Mouse (Mus musculus): ENCODE data around the gene Esyt1. TPM values are rescaled to one million over a fixed set of nuclear protein-coding genes. Genes with fewer than 3 reads are reported as not detected.
A peak's percentile ranks its signal among the peaks of the same experiment; 100 is the strongest.
"Not testable (repeated sequence)": the region's sequence is repeated elsewhere in the genome, so short reads cannot be mapped to it uniquely, and the experiment has no call there.

Gene Esyt1
- 28.9 and 30.9 TPM in 2 replicates for polyA plus RNA-seq (2016; fragmentation: Nextera tagmentation; extraction: Ambion mirVana)

GRCm38 (mm10) chr10:128525671-128526308 is at the start of gene Esyt1:
Esyt1 (minus strand) TSS chr10:128525871.
- H3K4me1 ChIP-seq, result peaks cover 17% of the 10 kb centered on the region
- H3K4me2 ChIP-seq (replicated peaks), result peak within 1 kb of the TSS; percentile 83
- under 1% methylated on average over 37 of the region's 37 CpGs for WGBS
- H3K27ac ChIP-seq, result peak within 1 kb of the TSS; percentile 35
- peak within 1 kb of the TSS; percentile 59 for H3K4me3 ChIP-seq
- H3K27me3 ChIP-seq, result peaks cover 35% of the 10 kb centered on the region
- peak within 1 kb of the TSS; percentile 66 for H3K9ac ChIP-seq
- ATAC-seq (ENCODE audit: low FRiP score), result peak; percentile 93
- H3K36me3 ChIP-seq, result 0 out of 2 replicates have a peak, but pooled peaks cover 6% of the 10 kb centered on the region
- H3K9me3 ChIP-seq (replicated peaks), result no peaks in the 10 kb centered on the region

GRCm38 (mm10) chr10:128575063-128575462 is 49.4 kb upstream of the Esyt1 start:
- no peak overlapping the region for H3K4me2 ChIP-seq (replicated peaks)
- peaks cover 4% of the 10 kb centered on the region; the same call in 1 of the 2 replicates for H3K27me3 ChIP-seq
- no peaks in the 10 kb centered on the region for H3K9me3 ChIP-seq (replicated peaks)
- H3K9ac ChIP-seq, result no peak overlapping the region
- WGBS, result 89% methylated on average over 2 of the region's 2 CpGs
- H3K4me3 ChIP-seq, result no peak overlapping the region
- H3K27ac ChIP-seq, result no peak overlapping the region
- no peak for ATAC-seq (ENCODE audit: low FRiP score)
- H3K36me3 ChIP-seq, result no peaks in the 10 kb centered on the region
- H3K4me1 ChIP-seq, result no peaks in the 10 kb centered on the region

GRCm38 (mm10) chr10:128565788-128566531 is 40.3 kb upstream of the Esyt1 start, which contains the start of gene Pa2g4:
Pa2g4 (minus strand) TSS chr10:128565987.
- peak within 1 kb of the TSS; percentile 91 for H3K4me2 ChIP-seq (replicated peaks)
- WGBS, result under 1% methylated on average over 58 of the region's 58 CpGs
- H3K27me3 ChIP-seq, result no peaks in the 10 kb centered on the region
- peak within 1 kb of the TSS; percentile 91 for H3K9ac ChIP-seq
- no peaks in the 10 kb centered on the region for H3K9me3 ChIP-seq (replicated peaks)
- peaks cover 22% of the 10 kb centered on the region for H3K36me3 ChIP-seq
- peak; percentile 100 for ATAC-seq (ENCODE audit: low FRiP score)
- peaks cover 10% of the 10 kb centered on the region for H3K4me1 ChIP-seq
- H3K4me3 ChIP-seq, result peak within 1 kb of the TSS; percentile 87
- H3K27ac ChIP-seq, result peak within 1 kb of the TSS; percentile 85

- Histone ChIP-seq H3K27me3 (no peaks in the 10 kb centered on the region), H3K4me2 (replicated peaks) (peak overlapping the region; percentile 91), H3K9ac (peak overlapping the region; percentile 91), H3K4me3 (peak overlapping the region; percentile 87), H3K4me1 (peaks cover 10% of the 10 kb centered on the region), H3K9me3 (replicated peaks) (no peaks in the 10 kb centered on the region), H3K36me3 (peaks cover 29% of the 10 kb centered on the region), H3K27ac (peak overlapping the region; percentile 85)
- under 1% methylated on average over 40 of the region's 46 CpGs for WGBS
- ATAC-seq (ENCODE audit: low FRiP score), result peak; percentile 42
Observed at GRCm38 (mm10) chr10:128565206-128565787, 39.6 kb upstream of the Esyt1 start.

GRCm38 (mm10) chr10:128563544-128563943 is 37.9 kb upstream of the Esyt1 start:
- Histone ChIP-seq H3K27me3 (no peaks in the 10 kb centered on the region), H3K4me2 (replicated peaks) (no peak overlapping the region), H3K36me3 (peaks cover 47% of the 10 kb centered on the region), H3K9ac (no peak overlapping the region; the same call in 1 of the 2 replicates), H3K27ac (no peak overlapping the region), H3K9me3 (replicated peaks) (no peaks in the 10 kb centered on the region), H3K4me3 (no peak overlapping the region), H3K4me1 (peaks cover 10% of the 10 kb centered on the region)
- 90% methylated on average over 6 of the region's 6 CpGs for WGBS
- ATAC-seq (ENCODE audit: low FRiP score), result no peak

DNA sequence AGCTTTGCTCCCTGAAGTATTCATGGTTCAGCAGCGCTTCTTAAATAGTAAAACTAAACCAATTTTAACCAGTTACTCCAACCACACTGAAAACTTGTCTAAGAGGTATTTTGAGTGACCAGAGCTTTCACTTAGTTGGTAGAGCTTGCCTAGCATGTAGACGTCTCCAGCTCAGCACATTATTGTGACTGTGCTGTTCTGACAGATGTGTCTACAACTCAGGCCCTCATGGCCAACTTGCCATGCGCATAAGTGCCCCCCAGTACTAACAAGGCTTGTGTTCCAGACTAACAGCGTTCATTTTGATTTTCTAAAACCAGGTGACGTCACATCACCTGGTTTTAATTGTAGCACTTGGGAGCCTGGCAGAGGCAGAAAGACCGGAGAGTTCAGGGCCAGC is 31.3 kb upstream of the Esyt1 start:
- no peaks in the 10 kb centered on the region for H3K4me1 ChIP-seq
- WGBS, result 86% methylated on average over 6 of the region's 6 CpGs
- no peak overlapping the region for H3K27ac ChIP-seq
- H3K9ac ChIP-seq, result no peak overlapping the region
- H3K9me3 ChIP-seq (replicated peaks), result no peaks in the 10 kb centered on the region
- no peak for ATAC-seq (ENCODE audit: low FRiP score)
- H3K27me3 ChIP-seq, result no peaks in the 10 kb centered on the region
- H3K36me3 ChIP-seq, result peaks cover 51% of the 10 kb centered on the region
- no peak overlapping the region for H3K4me2 ChIP-seq (replicated peaks)
- no peak overlapping the region for H3K4me3 ChIP-seq

- H3K36me3 ChIP-seq, result peaks cover 44% of the 10 kb centered on the region
- H3K4me3 ChIP-seq, result no peak overlapping the region
- H3K27me3 ChIP-seq, result no peaks in the 10 kb centered on the region
- H3K27ac ChIP-seq, result no peak overlapping the region
- ATAC-seq (ENCODE audit: low FRiP score), result no peak
- H3K9ac ChIP-seq, result no peak overlapping the region
- H3K4me2 ChIP-seq (replicated peaks), result no peak overlapping the region
- no peaks in the 10 kb centered on the region for H3K4me1 ChIP-seq
- no peaks in the 10 kb centered on the region for H3K9me3 ChIP-seq (replicated peaks)
Observed at GRCm38 (mm10) chr10:128556286-128556685, 30.6 kb upstream of the Esyt1 start.

GRCm38 (mm10) chr10:128555567-128555966 is 29.9 kb upstream of the Esyt1 start:
- not testable (repeated sequence) for H3K9me3 ChIP-seq (replicated peaks); H3K27me3 ChIP-seq; H3K4me1 ChIP-seq; H3K27ac ChIP-seq; H3K9ac ChIP-seq; H3K4me3 ChIP-seq; H3K4me2 ChIP-seq (replicated peaks); ATAC-seq (ENCODE audit: low FRiP score)
- peaks cover 37% of the 10 kb centered on the region for H3K36me3 ChIP-seq
- 92% methylated on average over 1 of the region's 1 CpGs for WGBS

DNA sequence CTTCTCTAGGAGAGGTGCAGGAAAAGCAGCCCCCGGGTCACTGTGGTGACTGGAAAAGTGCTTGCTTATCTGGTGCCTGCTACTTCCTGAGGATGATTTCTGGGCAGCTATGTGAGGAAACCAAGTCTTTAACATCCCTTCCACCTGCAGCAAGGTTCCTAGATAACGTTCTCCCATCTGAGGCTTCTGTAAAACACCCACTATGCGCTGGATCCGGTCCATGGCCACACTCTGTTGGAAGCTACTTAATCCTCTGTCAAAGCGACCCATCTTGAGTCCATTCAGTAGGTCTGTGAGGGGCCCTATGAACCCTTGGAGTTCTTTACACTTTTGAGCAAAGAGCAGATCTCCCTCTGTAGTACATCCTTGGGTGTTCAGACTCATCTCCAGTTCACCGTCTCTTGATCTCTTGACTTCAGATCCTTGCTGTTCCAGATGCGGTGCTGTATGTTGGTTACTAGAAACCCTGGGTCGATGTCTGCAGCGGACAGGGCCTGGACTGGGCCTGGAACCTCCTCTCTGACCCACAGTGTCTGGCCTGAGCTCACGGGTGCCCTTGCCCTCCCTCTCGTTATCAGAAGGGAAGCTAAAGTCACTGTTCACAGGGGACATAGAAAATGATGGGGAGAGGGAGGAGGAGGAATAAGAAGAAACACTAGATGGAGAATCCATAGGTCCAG is 24.6 kb upstream of the Esyt1 start:
- WGBS, result 91% methylated on average over 11 of the region's 11 CpGs
- not testable (repeated sequence) for ATAC-seq (ENCODE audit: low FRiP score)

DNA sequence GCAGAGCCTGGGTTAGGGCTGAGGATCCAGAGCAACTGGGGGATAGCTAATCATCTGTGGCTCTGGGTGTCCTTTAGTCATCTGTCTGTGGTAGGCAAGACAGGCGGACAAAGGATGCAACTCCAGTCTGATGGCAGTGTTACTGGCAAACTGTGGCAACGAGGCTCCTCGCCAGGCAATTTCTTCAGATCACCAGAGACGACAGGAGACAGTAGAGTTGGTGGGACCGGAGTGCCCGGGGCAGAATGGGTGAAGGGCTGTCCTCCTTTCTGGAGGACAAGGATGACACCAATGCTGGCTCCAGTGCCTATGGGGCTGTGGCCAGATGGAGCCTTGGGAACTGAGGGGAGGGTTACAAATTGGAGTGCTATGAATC is 24.0 kb upstream of the Esyt1 start:
- not testable (repeated sequence) for H3K4me3 ChIP-seq; ATAC-seq (ENCODE audit: low FRiP score); H3K9ac ChIP-seq; H3K9me3 ChIP-seq (replicated peaks); H3K27me3 ChIP-seq
- Histone ChIP-seq H3K27ac (peak overlapping the region; percentile 57; the same call in 1 of the 2 replicates), H3K36me3 (peaks cover 13% of the 10 kb centered on the region), H3K4me1 (peaks cover 14% of the 10 kb centered on the region), H3K4me2 (replicated peaks) (peak overlapping the region; percentile 26; the same call in 1 of the 2 replicates)
- 71% methylated on average over 6 of the region's 6 CpGs for WGBS

More for the DNA sequence above, 24.6 kb upstream of the Esyt1 start:
- H3K27me3 ChIP-seq; H3K4me3 ChIP-seq; H3K36me3 ChIP-seq; H3K4me2 ChIP-seq (replicated peaks); H3K27ac ChIP-seq; H3K9me3 ChIP-seq (replicated peaks); H3K9ac ChIP-seq: not testable (repeated sequence)
- H3K4me1 ChIP-seq, result peaks cover 14% of the 10 kb centered on the region

DNA sequence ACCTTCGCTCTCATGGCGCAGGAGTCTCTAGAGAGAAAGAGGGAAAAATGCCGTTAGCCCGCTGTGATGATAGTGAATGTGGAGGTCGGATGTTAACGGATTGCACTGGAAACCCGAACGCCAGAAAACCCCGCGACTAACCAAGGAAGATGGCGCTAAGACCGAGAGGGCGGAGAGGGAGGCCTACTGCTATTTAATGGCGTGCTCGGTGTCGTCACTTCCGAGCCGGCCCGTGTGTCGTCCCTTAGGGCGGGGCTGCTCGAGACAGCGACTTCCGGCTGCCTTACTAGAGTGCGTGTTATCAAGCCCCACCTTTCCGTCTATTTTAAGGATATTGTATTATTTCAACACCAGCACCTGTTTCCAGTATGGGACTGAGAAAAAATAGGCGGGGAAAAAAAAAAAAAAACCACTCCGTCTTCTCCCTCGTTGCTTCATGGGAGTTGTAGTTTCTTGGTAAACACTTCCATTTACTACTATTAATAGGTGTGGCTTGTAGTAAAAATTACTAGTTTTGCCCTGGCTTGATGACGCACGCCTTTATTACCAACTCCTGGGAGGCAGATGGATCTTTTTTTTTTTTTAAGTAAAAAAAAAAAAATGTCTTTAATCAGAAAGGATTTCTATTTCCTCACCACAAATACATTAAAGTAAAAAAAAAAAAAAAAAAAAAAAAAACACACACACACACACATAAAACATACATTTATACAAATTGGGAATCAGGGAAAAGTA is 23.4 kb upstream of the Esyt1 start, which contains the start of gene Rpl41:
TSS of gene Rpl41 (minus strand) at position 359 of the 735 bp plus-strand sequence.
- H3K27me3 ChIP-seq, result no peaks in the 10 kb centered on the region
- H3K9me3 ChIP-seq (replicated peaks), result no peaks in the 10 kb centered on the region
- peak; percentile 83 for ATAC-seq (ENCODE audit: low FRiP score)
- peak within 1 kb of the TSS; percentile 82 for H3K4me2 ChIP-seq (replicated peaks)
- H3K36me3 ChIP-seq, result peaks cover 18% of the 10 kb centered on the region
- peak within 1 kb of the TSS; percentile 73 for H3K4me3 ChIP-seq
- under 1% methylated on average over 31 of the region's 31 CpGs for WGBS
- peaks cover 14% of the 10 kb centered on the region for H3K4me1 ChIP-seq
- peak within 1 kb of the TSS; percentile 95 for H3K27ac ChIP-seq
- H3K9ac ChIP-seq, result peak within 1 kb of the TSS; percentile 93
